Mouse (Mus musculus) heart, embryonic 11.5 days (tissue): ENCODE results near the gene Zbtb20. TPM values are rescaled to one million over a fixed set of nuclear protein-coding genes. Genes with fewer than 3 reads are reported as not detected.

ENCODE experiments used
- ATAC-seq: fragments of 200-750 bp; cut with Nextera tagmentation; replicated peaks from 2 replicates; pipeline ENCODE4 v1.8.0; 2017; ENCODE audit warnings: moderate library complexity; ENCODE audit not compliant: insufficient number of reproducible peaks, low FRiP score, low TSS enrichment
- H3K27ac ChIP-seq: fragments of 300-500 bp; sonication (generic); 2 replicates; pipeline ENCODE4 v1.5.1; 2014; ENCODE audit warnings: mild to moderate bottlenecking, low read depth, low read length
- H3K27me3 ChIP-seq: fragments of 300-500 bp; sonication (generic); 2 replicates; pipeline ENCODE4 v1.6.1; 2014; ENCODE audit warnings: mild to moderate bottlenecking, low read length, mixed read lengths; ENCODE audit not compliant: control insufficient read depth, insufficient read depth
- H3K36me3 ChIP-seq: fragments of 300-500 bp; sonication (generic); 2 replicates; pipeline ENCODE4 v1.6.1; 2014; ENCODE audit warnings: mild to moderate bottlenecking, low read length, moderate library complexity, mixed read lengths; ENCODE audit not compliant: control insufficient read depth, insufficient read depth
- H3K4me1 ChIP-seq: fragments of 300-500 bp; sonication (generic); 2 replicates; pipeline ENCODE4 v1.6.1; 2014; ENCODE audit warnings: low read length; ENCODE audit not compliant: control insufficient read depth, insufficient read depth
- H3K4me2 ChIP-seq: fragments of 300-500 bp; sonication (generic); 2 replicates; pipeline ENCODE4 v1.6.1; 2014; ENCODE audit warnings: mild to moderate bottlenecking, moderate library complexity
- H3K4me3 ChIP-seq: fragments of 300-500 bp; sonication (generic); 2 replicates; pipeline ENCODE4 v1.5.1; 2014; ENCODE audit warnings: low read depth, low read length
- H3K9ac ChIP-seq: fragments of 300-500 bp; sonication (generic); 2 replicates; pipeline ENCODE4 v1.6.1; 2014; ENCODE audit warnings: mild to moderate bottlenecking, low read depth, low read length, moderate library complexity
- H3K9me3 ChIP-seq: fragments of 300-500 bp; sonication (generic); replicated peaks from 2 replicates; pipeline ENCODE4 v1.6.1; 2016; ENCODE audit warnings: low read length; ENCODE audit not compliant: control insufficient read depth
- WGBS: fragments of 180-500 bp; shearing (Covaris S2); extraction: QIAGEN DNeasy Blood & Tissue Kit; methylation state at CpG from one replicate; pipeline ENCODE4 v1.1.7; 2014; ENCODE audit not compliant: insufficient replicate concordance; 5-methylcytosine and 5-hydroxymethylcytosine counted together
- polyA plus RNA-seq: library from polyadenylated mRNA; unstranded; fragments of >200 nt; fragmentation: Nextera tagmentation; extraction: Ambion mirVana; gene quantifications from 2 replicates; pipeline ENCODE4 v1.2.1, GENCODE M21; 2014

Zbtb20 gene
- polyA plus RNA-seq, 1 experiment from 2014 or later, result 39.0 TPM

GRCm38 (mm10) chr16:43384953-43385619 is 509.4 kb downstream of the Zbtb20 start:
- WGBS, result 87% methylated on average over 4 of the region's 4 CpGs
- Histone ChIP-seq H3K27ac (no peak overlapping the region), H3K4me3 (no peak overlapping the region), H3K36me3 (no peaks in the 10 kb centered on the region), H3K4me2 (no peak overlapping the region), H3K27me3 (no peaks in the 10 kb centered on the region), H3K4me1 (0 out of 2 replicates have a peak, but pooled peaks cover 5% of the 10 kb centered on the region), H3K9me3 (no peaks in the 10 kb centered on the region), H3K9ac (no peak overlapping the region)
- no peak for ATAC-seq

GRCm38 (mm10) chr16:43385620-43386210 is 510.0 kb downstream of the Zbtb20 start:
- Histone ChIP-seq H3K4me2 (no peak overlapping the region), H3K27ac (no peak overlapping the region), H3K27me3 (no peaks in the 10 kb centered on the region), H3K4me3 (no peak overlapping the region), H3K9ac (no peak overlapping the region), H3K9me3 (no peaks in the 10 kb centered on the region), H3K4me1 (0 out of 2 replicates have a peak, but pooled peaks cover 5% of the 10 kb centered on the region), H3K36me3 (no peaks in the 10 kb centered on the region)
- no peak for ATAC-seq
- WGBS, result 58% methylated on average over 5 of the region's 5 CpGs

- Histone ChIP-seq H3K27ac (no peak overlapping the region), H3K4me1 (0 out of 2 replicates have a peak, but pooled peaks cover 5% of the 10 kb centered on the region), H3K9ac (no peak overlapping the region), H3K4me2 (no peak overlapping the region), H3K4me3 (no peak overlapping the region), H3K9me3 (no peaks in the 10 kb centered on the region), H3K36me3 (no peaks in the 10 kb centered on the region), H3K27me3 (no peaks in the 10 kb centered on the region)
- 34% methylated on average over 5 of the region's 5 CpGs for WGBS
- peak; percentile 35; the same call in 1 of the 2 replicates for ATAC-seq
Measured at GRCm38 (mm10) chr16:43386426-43386825, 510.7 kb downstream of the Zbtb20 start.

GRCm38 (mm10) chr16:43388389-43388788 is 512.7 kb downstream of the Zbtb20 start:
- H3K9me3 ChIP-seq, result no peaks in the 10 kb centered on the region

GRCm38 (mm10) chr16:43390387-43390786 is 514.7 kb downstream of the Zbtb20 start:
- no peak overlapping the region for H3K4me3 ChIP-seq
- H3K9me3 ChIP-seq, result no peaks in the 10 kb centered on the region
- no peaks in the 10 kb centered on the region for H3K36me3 ChIP-seq
- H3K27ac ChIP-seq, result no peak overlapping the region
- no peak overlapping the region for H3K9ac ChIP-seq
- 80% methylated on average over 4 of the region's 4 CpGs for whole genome bisulfite sequencing
- no peaks in the 10 kb centered on the region for H3K27me3 ChIP-seq
- peaks cover 11% of the 10 kb centered on the region for H3K4me1 ChIP-seq
- ATAC-seq, result no peak
- H3K4me2 ChIP-seq, result no peak overlapping the region

More at GRCm38 (mm10) chr16:43388389-43388788, 512.7 kb downstream of the Zbtb20 start:
- Histone ChIP-seq H3K27ac (no peak overlapping the region), H3K36me3 (no peaks in the 10 kb centered on the region), H3K4me1 (peaks cover 6% of the 10 kb centered on the region), H3K27me3 (no peaks in the 10 kb centered on the region), H3K4me2 (no peak overlapping the region), H3K4me3 (no peak overlapping the region), H3K9ac (no peak overlapping the region)
- 80% methylated on average over 5 of the region's 5 CpGs for WGBS
- no peak for ATAC-seq

- H3K4me1 ChIP-seq, result peaks cover 6% of the 10 kb centered on the region
- no peak for ATAC-seq
- WGBS, result 52% methylated on average over 4 of the region's 4 CpGs
- no peak overlapping the region for H3K4me3 ChIP-seq
- no peaks in the 10 kb centered on the region for H3K27me3 ChIP-seq
- no peak overlapping the region for H3K9ac ChIP-seq
- H3K36me3 ChIP-seq, result no peaks in the 10 kb centered on the region
- no peak overlapping the region; the same call in 1 of the 2 replicates for H3K27ac ChIP-seq
- H3K9me3 ChIP-seq, result no peaks in the 10 kb centered on the region
- H3K4me2 ChIP-seq, result no peak overlapping the region
Measured at GRCm38 (mm10) chr16:43393382-43393781, 517.7 kb downstream of the Zbtb20 start.

- H3K36me3 ChIP-seq, result no peaks in the 10 kb centered on the region
- no peak overlapping the region for H3K4me3 ChIP-seq
- no peak overlapping the region for H3K9ac ChIP-seq
- no peaks in the 10 kb centered on the region for H3K9me3 ChIP-seq
- ATAC-seq, result peak; percentile 59; the same call in 1 of the 2 replicates
- no peaks in the 10 kb centered on the region for H3K27me3 ChIP-seq
- WGBS, result 29% methylated on average over 9 of the region's 9 CpGs
- H3K27ac ChIP-seq, result peak overlapping the region; percentile 36; the same call in 1 of the 2 replicates
- no peak overlapping the region for H3K4me2 ChIP-seq
- H3K4me1 ChIP-seq, result peaks cover 6% of the 10 kb centered on the region
Measured at GRCm38 (mm10) chr16:43394013-43394568, 518.4 kb downstream of the Zbtb20 start.

- Histone ChIP-seq H3K4me3 (no peak overlapping the region), H3K27me3 (no peaks in the 10 kb centered on the region), H3K36me3 (no peaks in the 10 kb centered on the region), H3K27ac (peak overlapping the region; percentile 36; the same call in 1 of the 2 replicates), H3K9ac (no peak overlapping the region), H3K9me3 (no peaks in the 10 kb centered on the region), H3K4me2 (no peak overlapping the region), H3K4me1 (peaks cover 6% of the 10 kb centered on the region)
- 0 out of 2 replicates have a peak, but pooled peaks have one; percentile 10 for ATAC-seq
- 48% methylated on average over 2 of the region's 2 CpGs for WGBS
Measured at GRCm38 (mm10) chr16:43394760-43395159, 519.1 kb downstream of the Zbtb20 start.
